Mouse (Mus musculus) kidney, postnatal 25 days (tissue): ENCODE results near the gene Smtnl2.

Experiments
- DNase-seq, 2 experiments: peaks; one replicate each; pipeline ENCODE4 v3.0.0; 2021; ENCODE audit warnings: mixed read lengths in 2 of 2

The Smtnl2 gene

DNA sequence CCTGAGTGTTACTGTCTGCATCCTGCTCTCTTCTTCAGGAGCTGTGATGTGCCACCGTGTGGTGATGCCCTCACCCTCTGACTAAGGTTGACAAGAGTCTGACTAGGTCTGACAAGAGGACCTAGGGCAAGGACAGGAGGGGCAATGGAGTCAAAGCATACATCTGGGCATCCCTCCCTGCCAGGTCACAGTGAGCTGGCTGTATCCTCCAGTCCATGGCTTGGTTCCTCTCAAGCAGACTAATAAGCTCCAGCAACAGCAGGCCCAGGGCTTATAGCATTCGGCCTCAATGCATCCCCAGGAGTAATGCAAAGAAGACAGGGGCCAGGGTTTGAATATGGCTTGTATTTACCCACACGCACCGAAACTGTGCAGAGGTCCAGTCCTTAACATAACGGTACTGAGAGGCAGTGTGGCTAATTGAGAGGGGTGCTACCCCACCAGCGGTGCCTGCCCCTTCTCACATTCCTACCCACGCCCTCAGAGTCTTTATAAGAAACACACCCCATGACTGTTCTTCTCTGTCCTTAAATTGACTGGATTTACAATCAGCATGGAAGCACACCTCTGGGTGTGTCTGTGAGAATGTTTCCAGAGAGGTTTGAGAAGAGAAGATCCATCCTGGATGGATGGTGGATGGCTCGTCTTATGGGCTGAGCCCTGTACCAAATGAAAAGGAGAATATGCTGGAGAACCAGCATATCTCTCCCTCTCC lies 13.5 kb downstream of the Smtnl2 start:
- DNase-seq = no peak

DNA sequence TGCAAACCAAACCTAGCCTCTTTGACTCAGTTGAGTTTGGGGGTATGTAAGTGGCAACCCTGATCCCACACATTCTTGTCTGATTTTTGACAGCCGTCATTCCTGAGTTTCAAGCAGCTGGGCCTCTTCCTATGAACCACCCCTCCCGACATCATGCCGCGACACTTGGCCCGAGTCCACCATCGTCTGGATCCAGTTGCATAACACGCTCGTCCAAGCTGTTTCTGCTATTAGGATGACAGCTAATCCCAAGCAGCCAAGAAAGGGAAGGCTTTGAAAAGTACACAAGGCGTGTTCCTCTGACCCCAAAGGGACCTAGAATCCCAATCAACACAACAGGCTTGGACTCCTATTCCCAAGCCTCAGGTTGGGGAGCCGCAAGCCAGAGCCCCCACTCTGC lies 14.4 kb downstream of the Smtnl2 start:
- peak; percentile 71 to 72 for DNase-seq

DNA sequence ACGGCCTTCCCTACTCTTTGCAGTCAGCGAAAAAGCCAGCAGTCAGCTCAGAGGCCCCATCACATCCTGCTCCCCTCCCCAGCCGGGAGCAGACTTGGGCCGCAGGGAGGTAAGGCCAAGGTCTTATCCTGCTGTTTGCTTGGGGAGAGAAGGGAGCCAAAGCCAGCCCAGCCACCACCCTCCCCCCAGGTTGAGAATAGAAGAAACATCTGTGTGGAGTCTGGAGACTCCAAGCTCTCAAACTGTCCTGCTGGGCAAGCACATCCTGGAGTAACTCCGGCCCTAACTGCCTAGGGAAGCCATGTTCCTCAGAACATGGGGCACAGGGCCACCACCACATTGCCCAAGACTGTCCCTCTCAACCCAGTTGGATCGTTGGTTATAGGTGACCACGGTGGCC lies 14.9 kb downstream of the Smtnl2 start:
- DNase-seq = no peak

DNA sequence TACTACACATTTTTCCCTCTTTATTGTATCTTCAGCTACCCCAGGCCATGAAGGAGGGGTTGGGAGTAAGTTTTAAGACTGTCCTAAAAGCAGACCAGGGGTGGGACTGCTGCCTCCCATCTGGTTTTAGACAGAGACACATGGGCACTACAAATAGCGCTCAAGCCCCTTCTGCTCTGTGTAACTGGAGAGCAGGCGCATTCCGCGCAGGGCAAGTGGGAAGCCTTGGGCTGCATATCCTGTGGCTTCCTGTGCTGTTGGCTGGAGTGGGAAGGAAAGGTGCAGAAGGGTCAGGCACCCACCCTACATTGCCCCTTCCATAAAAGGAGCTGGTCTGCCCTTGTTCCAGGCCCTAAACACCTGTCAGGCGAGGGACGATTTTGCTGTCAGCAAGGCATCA lies 15.9 kb downstream of the Smtnl2 start:
- DNase-seq = no peak

DNA sequence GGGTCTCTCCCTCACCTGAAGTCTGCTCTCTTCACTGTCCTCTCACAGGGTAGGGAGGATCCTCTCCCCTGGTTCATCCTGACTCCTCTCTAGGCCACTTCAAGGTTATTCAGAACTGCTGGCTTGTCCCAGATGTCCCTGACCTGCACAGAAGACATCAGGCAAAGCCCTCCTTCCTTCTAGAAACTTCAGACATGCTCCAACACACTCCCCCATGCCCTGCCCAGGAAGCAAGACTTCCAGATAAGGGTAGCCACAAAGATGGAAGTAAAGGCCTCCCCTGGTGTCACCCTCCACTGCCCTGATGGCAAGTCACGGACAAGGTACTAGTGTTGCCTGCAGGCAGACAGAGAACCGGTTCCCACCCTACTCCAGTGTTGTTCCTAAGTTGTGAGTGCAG lies 16.8 kb downstream of the Smtnl2 start:
- DNase-seq = no peak

DNA sequence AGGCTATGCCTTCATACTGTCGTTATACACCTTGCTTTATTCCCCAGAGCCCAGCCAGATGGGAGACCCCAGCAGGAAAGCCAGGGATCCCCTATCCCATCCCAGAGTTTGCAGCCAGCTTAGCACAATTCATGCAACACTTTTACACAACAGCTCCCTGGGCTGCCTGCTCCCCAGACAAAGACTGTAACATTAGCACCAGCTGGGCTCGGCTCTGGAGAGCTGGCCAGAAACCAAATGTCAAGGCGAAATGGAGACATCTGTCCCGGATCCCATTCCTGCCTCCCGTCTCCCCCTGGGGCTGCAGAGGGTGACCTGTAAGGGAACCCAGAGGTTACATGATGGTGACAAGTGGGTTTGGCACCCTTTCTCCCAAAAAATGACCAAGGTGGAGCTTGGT lies 17.8 kb downstream of the Smtnl2 start:
- DNase-seq = no peak

DNA sequence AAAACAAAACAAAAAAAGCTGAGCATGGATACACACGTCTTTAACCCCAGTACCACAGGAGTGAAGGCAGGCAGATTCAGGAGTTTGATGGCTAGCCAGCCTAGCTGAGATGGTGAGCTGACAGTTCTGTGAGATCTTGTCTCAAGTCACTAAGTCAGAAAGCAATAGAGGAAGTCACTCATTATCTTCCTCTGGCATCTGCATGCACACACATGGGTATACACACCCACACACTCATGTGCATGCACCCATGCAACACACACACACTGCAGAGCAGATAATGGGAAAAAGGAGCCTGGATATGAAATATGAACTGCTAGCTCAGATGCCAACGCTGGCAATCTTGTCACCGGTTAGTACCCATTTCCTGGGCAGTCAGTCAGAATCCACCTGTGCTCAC lies 18.3 kb downstream of the Smtnl2 start:
- DNase-seq = no peak

DNA sequence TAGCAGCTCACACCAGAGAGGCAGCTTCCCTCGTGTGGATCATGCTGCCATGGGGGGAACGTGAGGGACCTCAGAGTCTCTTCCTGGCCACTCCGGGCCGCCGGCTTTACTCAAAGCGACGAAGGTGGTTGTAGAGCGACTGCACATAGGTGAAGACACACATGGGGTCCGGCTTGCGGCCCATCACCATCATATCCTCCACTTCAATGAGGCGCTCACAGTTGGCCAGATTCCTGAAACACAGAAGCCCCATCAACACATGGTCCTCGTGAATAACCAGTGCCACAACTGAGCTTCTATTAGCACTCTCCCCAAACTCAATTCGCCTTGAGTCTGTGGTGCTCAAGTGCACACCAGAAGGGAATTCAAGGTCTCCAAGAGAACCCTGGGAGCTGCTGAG lies 20.3 kb downstream of the Smtnl2 start:
- DNase-seq = no peak

DNA sequence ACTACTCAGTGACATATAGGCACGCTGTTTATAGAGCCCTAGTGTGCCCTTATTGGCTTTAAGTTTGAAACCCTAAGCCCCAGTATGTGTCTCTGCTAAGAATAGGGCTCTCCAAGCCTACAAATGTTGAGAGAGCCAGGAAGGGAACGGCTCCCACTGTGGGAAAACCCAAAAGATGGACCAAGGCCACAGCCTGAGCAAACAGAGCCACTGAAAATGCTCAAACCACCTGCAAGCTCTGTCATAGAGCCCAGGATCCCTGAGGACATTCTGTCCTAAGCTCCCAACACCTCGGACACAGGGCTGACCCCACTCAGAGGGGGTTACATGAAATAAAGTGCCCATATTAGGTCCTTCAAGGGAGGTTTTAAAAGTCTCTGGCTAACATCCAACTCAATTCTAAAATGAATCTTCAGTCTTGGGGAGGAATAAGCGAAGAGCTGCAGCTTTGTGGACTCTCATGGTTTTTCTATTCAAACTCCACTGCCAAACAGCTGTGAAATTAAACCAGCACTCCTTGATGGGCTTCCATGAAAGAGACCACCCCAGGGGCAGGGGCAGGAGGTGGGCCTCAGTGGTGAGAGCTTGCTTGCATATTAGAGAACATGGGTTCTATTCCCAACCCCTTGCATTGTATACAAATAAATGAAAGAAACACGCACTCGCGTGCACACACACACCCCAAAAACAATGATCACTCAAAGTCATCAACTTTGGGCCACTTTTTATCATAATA lies 21.9 kb downstream of the Smtnl2 start:
- DNase-seq = no peak

DNA sequence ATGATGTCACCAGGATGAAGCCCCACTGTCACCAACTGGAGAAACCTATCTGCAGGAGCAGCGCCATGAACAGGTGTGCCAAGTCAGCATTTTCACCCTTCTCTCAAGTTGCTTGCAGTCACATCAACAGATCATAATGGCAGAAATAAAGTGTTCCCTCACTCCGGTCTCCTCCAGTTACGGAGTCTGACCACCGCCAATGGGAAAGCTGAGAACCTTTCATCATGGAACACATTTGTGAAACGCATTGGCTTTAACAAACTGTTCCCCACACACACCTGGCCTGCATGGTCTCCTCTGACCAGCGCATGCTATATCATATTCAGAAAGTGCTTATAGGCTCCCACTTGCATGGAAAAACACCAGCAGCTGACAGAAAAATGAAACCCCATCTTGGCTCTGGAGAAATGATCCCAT lies 23.4 kb downstream of the Smtnl2 start:
- no peak for DNase-seq

DNA sequence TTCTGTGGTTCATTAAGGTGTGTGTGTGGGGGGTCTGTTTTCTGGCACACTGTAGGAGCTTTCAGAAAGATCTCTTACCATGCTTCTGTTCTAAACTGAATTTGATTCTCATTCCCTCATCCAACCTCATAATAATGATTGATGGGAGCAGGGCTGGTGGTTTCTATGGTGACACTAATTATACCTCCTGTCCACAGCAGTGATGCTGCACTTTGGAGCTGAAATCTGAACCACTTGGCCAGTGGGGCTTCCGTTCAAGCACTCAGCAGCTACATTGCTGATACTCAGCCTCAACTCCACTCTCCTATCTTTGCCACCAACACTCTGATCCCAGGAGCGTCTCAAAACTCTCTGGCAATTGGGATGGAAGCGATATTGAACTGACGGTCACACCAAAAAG lies 32.2 kb downstream of the Smtnl2 start:
- DNase-seq = no peak

DNA sequence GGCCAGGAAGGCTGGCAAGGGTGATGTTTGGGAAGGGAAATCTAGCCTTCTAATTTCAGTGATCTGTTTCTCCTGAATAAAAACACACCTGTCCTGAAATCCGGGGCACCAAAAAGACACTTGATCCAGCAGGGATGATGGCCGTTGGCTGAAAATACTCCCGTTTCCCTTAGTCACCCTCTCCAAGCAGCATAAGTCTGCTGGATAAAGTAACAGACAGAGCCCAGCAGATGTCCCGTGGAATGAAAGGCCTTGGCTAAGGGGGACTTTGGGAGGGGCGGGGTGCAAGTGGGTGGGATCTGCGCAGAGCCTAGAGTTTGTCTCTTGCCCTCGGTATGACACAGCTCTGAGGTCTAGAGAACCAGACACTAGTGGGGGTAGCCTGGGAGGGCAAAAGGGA lies 33.3 kb downstream of the Smtnl2 start:
- no peak for DNase-seq

DNA sequence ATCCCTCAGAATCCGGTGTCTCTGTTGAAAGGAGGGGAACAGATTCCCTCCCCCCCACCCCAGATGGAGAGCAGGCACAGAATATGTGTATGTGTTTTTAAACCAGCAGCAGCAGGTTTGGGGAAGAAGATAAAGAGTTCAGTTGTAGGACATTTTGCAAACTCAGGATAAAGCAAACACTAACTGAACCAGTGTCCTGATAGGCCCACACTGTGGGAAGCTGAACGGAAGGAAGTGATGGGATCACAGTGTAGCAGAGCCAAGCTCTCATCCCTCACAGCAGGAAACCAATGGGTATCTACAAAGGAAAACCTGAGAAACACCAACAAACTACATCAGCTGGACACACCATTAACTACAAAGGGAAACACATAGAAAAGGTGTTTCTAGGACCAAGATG lies 35.0 kb downstream of the Smtnl2 start:
- no peak for DNase-seq

DNA sequence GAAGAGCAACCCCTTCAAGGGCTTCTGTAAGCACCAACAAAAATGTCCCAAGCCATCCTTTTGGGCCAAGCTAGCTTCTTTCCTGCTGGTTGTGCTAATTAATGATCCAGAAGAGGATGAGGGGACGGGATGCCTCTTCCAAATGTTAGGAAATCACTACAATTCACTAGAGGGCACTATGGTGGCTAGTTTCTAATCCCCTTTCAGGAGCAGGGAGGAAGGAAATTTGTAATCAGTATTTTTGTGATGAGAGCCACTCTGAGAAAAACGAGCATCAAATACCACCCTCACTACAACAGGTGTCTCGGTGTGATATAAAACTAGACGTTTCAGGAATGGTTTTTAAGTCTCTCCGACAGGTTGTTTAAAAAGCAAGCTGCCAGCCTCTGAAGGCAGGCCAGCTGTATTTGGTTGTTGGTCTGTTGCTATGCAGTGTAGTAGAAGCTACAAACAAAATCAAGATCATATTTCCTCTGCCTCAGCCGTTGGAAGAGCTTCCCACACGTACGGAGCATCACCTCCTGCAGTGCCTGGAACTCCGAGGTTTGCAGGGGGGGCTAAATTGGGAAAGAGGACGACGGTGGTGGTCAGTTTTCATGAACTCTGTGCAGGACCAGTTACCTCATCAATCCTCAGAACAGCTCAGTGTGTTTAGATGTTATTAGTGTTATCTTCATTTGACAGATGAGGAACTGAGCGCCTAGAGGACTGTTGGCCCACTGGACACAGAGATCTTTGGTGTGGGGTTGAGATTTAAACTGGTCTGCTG lies 41.4 kb downstream of the Smtnl2 start:
- DNase-seq = no peak

DNA sequence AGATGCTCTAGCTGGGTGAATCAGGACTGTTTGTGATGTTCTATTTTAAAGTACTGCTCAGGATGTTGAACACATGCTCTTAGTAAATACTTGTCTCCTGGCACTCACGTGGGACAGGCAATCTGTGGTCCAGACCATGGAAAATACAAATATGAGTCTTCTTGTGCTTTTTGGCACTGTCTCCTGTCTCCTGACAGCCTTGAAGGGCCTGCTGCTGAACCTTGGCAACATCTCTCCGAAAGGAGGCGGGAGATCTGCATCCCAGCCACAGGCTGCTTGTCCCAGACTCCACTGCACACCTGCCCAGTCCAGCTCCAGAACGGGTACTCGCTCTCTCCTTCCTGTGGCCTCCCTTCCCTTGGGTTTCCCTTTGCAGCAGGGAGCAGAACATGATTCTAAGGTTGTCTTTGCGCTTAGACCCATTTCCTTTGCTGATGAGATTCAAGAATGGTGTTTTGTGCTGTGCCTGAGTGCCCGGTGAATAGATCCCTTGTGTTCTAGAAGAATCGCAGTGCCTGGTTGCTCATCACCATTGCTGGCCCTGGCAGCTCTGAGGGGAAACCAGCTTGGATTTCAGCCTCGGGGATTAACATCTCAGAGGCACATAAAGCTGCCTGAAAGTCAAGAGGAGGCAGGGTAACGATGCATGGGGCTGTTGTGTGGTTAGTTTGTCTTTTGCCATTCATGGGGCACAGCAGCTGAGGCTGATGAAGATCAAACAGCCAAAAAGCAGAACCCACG lies 43.4 kb downstream of the Smtnl2 start:
- no peak for DNase-seq

DNA sequence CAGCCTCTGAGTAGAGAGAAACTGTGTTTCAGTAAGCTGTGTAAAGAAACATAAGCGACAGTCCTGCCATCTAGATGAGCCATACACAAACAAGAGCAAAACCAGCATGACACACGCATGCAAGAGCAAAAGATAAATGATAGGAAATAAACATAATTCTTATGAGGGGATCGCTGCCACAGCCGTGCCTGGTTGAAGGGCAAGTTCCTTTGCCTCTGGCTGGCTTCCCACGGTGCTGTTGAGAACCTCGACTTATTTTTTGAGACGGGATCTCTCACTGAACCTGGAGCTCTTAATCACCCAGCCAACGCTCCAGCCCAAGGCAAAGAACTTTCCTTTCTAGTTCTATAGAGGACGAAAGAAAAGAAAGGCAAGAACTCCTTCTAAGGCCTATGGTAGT lies 45.4 kb downstream of the Smtnl2 start:
- DNase-seq = no peak

DNA sequence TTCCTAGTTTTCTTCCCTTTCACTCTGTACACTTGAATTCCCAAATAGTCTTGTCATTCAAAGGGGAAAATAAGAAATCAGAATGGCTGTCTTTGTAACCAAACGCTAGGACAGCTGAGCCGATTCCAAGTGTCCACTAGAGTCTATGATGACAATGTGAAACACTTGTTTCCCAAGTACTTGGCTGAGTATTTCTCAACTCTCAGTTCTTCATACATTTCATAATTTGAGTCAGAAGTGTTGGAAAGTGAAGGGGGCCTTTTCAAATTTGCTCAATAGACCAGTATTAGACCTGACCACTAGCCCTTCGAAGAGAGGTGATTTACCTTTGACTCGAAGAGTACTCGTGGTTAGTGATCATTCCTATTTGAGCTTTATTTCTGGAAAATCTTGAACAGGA lies 47.0 kb downstream of the Smtnl2 start:
- no peak for DNase-seq

DNA sequence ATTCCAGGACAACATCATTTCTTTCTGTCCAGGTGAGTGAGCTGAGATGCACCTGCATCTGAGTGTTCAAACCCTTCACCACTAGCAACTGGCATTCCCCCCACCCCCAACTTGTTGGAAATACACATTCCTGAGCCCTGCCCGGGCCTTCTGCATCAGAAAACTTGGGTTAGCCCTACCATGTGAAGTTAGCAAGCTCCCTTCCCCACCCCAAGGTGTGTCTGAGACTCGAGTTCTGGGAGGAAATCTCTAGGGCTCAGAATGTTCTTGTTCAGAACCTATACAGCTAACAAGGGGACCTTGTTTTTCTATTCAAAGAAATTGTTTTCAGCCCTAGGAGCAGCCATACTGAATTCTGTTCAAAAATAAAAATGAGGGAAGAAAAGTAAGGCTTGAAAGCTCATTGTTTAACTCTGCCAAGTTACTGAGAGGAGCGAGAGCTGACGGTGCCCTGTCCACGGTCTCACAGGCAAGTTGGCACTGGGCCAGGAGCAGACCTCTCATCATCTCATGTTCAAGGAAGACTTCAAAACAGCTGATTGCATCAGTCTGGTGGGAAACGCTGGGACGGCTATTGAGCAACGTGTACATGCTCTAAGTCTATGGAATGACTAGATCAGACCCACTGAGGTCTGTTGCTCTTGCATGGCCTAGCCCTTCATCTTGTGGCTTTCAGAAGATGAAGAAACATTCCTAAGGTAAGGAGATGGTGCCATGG lies 47.8 kb downstream of the Smtnl2 start:
- DNase-seq = no peak

DNA sequence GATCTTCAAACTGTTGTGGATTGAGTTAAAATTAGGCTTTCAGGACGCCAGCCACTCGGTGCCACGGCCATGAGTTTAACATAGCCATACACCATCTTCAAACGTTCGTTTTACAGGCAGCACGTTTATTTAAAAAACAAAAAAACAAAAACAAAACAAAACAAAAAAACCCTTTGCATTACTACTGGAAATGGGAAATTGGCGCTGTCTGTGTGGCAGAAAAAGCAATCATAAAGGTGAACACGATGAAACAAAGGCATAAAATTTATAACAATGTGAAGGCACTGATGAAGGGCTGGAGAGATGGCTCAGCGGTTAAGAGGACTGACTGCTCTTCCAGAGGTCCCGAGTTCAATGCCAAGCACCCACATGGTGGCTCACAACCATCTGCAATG lies 49.2 kb downstream of the Smtnl2 start, which contains the start of gene Tekt1:
TSS of gene Tekt1 (minus strand) at position 96 of the 395 bp plus-strand sequence.
- DNase-seq = no peak

DNA sequence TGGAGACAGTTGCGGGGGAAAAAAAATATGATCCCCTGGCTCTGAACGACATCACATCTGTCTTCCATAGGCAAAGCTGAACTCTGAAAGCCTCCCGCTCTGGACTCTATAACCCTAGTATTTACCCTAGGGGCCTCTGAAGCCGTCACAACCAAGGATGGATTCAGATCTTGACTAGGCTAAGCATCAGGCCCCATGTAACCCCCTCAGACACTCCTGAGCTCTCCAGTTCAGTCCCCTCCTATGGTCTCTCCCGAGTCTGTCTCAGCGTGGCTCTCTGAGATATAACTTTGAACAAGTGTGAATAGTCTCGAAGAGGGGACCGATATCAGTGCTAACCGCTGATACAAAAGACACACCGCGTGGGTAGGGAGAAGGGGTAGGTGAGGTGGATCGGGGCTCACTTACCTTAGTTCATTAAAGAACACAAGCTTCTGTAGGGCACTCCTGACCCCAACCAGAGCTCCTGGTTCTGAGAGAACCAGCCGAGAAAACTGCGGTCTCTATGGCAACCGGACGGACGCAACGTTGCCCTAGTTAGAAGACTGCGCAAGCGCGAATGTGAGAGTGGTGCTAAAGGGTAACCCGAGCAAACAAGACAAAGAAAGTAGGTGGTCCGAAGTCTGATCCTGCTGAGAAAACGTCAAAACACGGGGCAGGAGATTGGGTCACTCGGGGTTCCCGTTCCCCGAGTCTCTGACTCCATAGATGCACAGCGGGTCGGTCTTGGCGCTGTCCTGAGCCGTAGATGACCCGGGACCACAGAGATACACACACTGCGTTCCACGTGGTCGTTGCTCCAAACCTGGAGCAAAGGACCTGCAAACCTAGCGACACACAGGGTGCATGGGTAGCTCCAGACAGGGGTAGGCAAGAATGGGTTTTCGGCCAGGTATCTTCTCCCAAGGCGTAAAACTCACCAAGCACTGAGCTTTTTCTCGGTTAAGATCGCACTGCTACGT lies 49.8 kb downstream of the Smtnl2 start:
- DNase-seq = peak; percentile 81 to 86
